In genomic region chr2:32287923-32288367, GRCm38 (mm10) we compare ENCODE assay signal across 8 mouse cellular contexts. TPM values are rescaled to one million over a fixed set of nuclear protein-coding genes. Genes with fewer than 3 reads are reported as not detected.
DNase-seq lines count a peak whose midpoint lies in the region; ATAC-seq lines count a peak whose summit lies in the region.

TSS of gene Swi5 (minus strand) at chr2:32288075.

- peak; percentile 97 for DNase-seq in T-cell, adult 2 months (ENCODE audit: low spot score)
- peak; percentile 98 to 99 for DNase-seq in cerebellum, postnatal 36 days
- DNase-seq in frontal cortex, postnatal 36 days (ENCODE audit: low spot score in 2 of 2), result peak; percentile 93 to 96
- peak; percentile 93 for DNase-seq in left cerebral cortex, adult 11 months (ENCODE audit: low spot score)
- peak; percentile 99 for DNase-seq in lung, postnatal 4 days
- DNase-seq in retina, postnatal 7 days (ENCODE audit: low read depth, low spot score), result peak; percentile 100
- DNase-seq in urinary bladder, adult 2 months (ENCODE audit: low spot score), result peak; percentile 86

- peak within 1 kb of the TSS; percentile 89 for H3K4me2 ChIP-seq in hindbrain, embryonic 15.5 days

- peak within 1 kb of the TSS; percentile 83 for H3K4me3 ChIP-seq in hindbrain, embryonic 15.5 days

- ATAC-seq in hindbrain, embryonic 15.5 days (ENCODE audit: low FRiP score, low read depth), result peak; percentile 100

- no peaks in the 10 kb centered on the region for H3K9me3 ChIP-seq in hindbrain, embryonic 15.5 days

- no peaks in the 10 kb centered on the region for H3K27me3 ChIP-seq in hindbrain, embryonic 15.5 days

- peak within 1 kb of the TSS; percentile 78 for H3K27ac ChIP-seq in hindbrain, embryonic 15.5 days (replicated peaks)

- peaks cover 26% of the 10 kb centered on the region for H3K4me1 ChIP-seq in hindbrain, embryonic 15.5 days (replicated peaks)

- WGBS in hindbrain, embryonic 15.5 days, result under 1% methylated on average over 40 of the region's 41 CpGs

- peaks cover 10% of the 10 kb centered on the region for H3K36me3 ChIP-seq in hindbrain, embryonic 15.5 days

- H3K9ac ChIP-seq in hindbrain, embryonic 15.5 days, result peak within 1 kb of the TSS; percentile 90

RNA-seq across cellular contexts. Expression of gene Swi5, which starts in this region (rescaled TPM):
- 402 and 448 TPM in 2 replicates for polyA plus RNA-seq in hindbrain, embryonic 15.5 days (2015; fragmentation: Nextera tagmentation; extraction: Ambion mirVana)
- 248 TPM in 2 replicates for polyA plus RNA-seq in urinary bladder, adult 2 months (2012; rRNA removed)

Comparison
In these comparisons a context has a peak if more than half of its experiments do, and no peak if none do; other contexts are left out.
1. Peak in every context shown above with its lines: DNase-seq, ATAC-seq, H3K4me3 ChIP-seq and H3K27ac ChIP-seq.